Mouse (Mus musculus) forebrain, embryonic 16.5 days (tissue): ENCODE measurements around the gene Sap30. TPM values are rescaled to one million over a fixed set of nuclear protein-coding genes. Genes with fewer than 3 reads are reported as not detected.

Experiments
- ATAC-seq: fragments of 200-750 bp; cut with Nextera tagmentation; 2 replicates; pipeline ENCODE4 v1.8.0; 2017; ENCODE audit warnings: mild to moderate bottlenecking, moderate library complexity
- H3K27ac ChIP-seq: fragments of 300-500 bp; sonication (generic); 2 replicates; pipeline ENCODE4 v1.5.1; 2014; ENCODE audit warnings: low read length, control low read depth
- H3K27me3 ChIP-seq: fragments of 300-500 bp; sonication (generic); replicated peaks from 2 replicates; pipeline ENCODE4 v1.6.1; 2014; ENCODE audit warnings: low read length; ENCODE audit not compliant: control insufficient read depth, insufficient read depth
- H3K36me3 ChIP-seq: fragments of 300-500 bp; sonication (generic); 2 replicates; pipeline ENCODE4 v1.6.1; 2014; ENCODE audit not compliant: control insufficient read depth, insufficient read depth
- H3K4me1 ChIP-seq: fragments of 300-500 bp; sonication (generic); replicated peaks from 2 replicates; pipeline ENCODE4 v1.6.1; 2014; ENCODE audit warnings: low read length; ENCODE audit not compliant: control insufficient read depth, insufficient read depth
- H3K4me2 ChIP-seq: fragments of 300-500 bp; sonication (generic); 2 replicates; pipeline ENCODE4 v1.6.1; 2014; ENCODE audit warnings: mild to moderate bottlenecking, low read length, control low read depth
- H3K4me3 ChIP-seq: fragments of 300-500 bp; sonication (generic); replicated peaks from 2 replicates; pipeline ENCODE4 v1.5.1; 2014; ENCODE audit warnings: mild to moderate bottlenecking, low read length, control low read depth
- H3K9ac ChIP-seq: fragments of 300-500 bp; sonication (generic); replicated peaks from 2 replicates; pipeline ENCODE4 v1.6.1; 2014; ENCODE audit warnings: low read depth, low read length, control low read depth
- H3K9me3 ChIP-seq: fragments of 300-500 bp; sonication (generic); 2 replicates; pipeline ENCODE4 v1.6.1; 2016; ENCODE audit warnings: low read length; ENCODE audit not compliant: control insufficient read depth
- WGBS: fragments of 180-500 bp; shearing (Covaris S2); extraction: QIAGEN DNeasy Blood & Tissue Kit; methylation state at CpG from one replicate; pipeline ENCODE4 v1.1.7; 2014; 5-methylcytosine and 5-hydroxymethylcytosine counted together
- polyA plus RNA-seq: library from polyadenylated mRNA; unstranded; fragments of >200 nt; fragmentation: Nextera tagmentation; extraction: Ambion mirVana; gene quantifications from 2 replicates; pipeline ENCODE4 v1.2.1, GENCODE M21; 2015

The Sap30 gene
- polyA plus RNA-seq, 1 experiment from 2014 or later = 53.1 TPM

- no peak for ATAC-seq
- Histone ChIP-seq H3K36me3 (no peaks in the 10 kb centered on the region), H3K4me1 (peaks cover 9% of the 10 kb centered on the region), H3K4me3 (no peak overlapping the region), H3K27ac (no peak overlapping the region), H3K4me2 (no peak overlapping the region), H3K9me3 (no peaks in the 10 kb centered on the region), H3K27me3 (peaks cover 4% of the 10 kb centered on the region; the same call in 1 of the 2 replicates), H3K9ac (no peak overlapping the region)
- WGBS = 88% methylated on average over 5 of the region's 5 CpGs
Observed at GRCm38 (mm10) chr8:57432802-57433201, 54.9 kb downstream of the Sap30 start.

Other genes with a start within 250 kb of the Sap30 start
- gene Hand2, start 166.9 kb downstream of the Sap30 start, polyA plus RNA-seq = not detected in 2 replicates
- 14.7 and 20.2 TPM in 2 replicates for gene Scrg1, start 31.9 kb downstream of the Sap30 start, polyA plus RNA-seq
- 168 and 177 TPM in 2 replicates for gene Hmgb2, start 24.0 kb upstream of the Sap30 start, polyA plus RNA-seq
- 8.7 and 11.3 TPM in 2 replicates for gene Galnt7, start 165.2 kb upstream of the Sap30 start, polyA plus RNA-seq